Mouse (Mus musculus) lung, postnatal 36 days (tissue): ENCODE measurements around the gene Hcn3.
"Not testable (repeated sequence)": the region's sequence is repeated elsewhere in the genome, so short reads cannot be mapped to it uniquely, and the experiment has no call there.

Experiments used
- DNase-seq: peaks from one replicate; pipeline ENCODE4 v3.0.0; 2022; ENCODE audit warnings: mixed read lengths

Hcn3 gene

DNA sequence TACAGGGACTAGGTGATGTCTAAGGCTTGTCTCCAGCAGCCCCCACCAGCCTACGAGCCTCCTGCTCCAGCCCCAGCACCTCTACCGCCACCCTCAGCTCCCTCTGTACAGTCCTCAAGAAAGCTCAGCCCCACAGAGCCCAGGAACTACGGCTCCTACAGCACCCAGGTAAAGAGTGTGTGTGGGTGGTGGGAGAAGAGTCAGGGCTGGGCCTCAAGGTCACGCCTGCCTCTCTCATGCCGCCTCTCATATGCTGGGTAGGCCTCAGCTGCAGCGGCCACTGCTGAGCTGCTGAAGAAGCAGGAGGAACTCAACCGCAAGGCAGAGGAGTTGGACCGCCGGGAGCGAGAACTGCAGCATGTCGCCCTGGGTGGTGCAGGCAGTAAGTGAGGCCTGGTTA lies 19.1 kb upstream of the Hcn3 start:
- no peak for DNase-seq

DNA sequence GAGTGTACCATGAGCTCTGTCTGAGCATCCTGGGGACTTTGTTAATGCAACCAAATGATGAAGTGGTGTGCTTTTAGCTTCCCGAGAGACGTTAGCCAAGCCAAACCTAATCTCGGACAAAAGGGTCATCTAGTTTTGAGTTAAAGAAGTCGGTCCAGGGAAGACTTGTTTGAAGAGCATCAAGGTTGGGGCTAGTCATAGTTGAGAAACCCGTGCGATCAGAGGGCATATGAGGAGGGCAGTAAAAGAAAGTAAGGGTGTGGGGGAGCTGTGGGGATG lies 18.1 kb upstream of the Hcn3 start:
- no peak for DNase-seq

GRCm38 (mm10) chr3:89177242-89178106 lies 17.5 kb upstream of the Hcn3 start, which contains the start of gene Scamp3:
Gene Scamp3 (plus strand): TSS chr3:89177473.
- peak; percentile 95 for DNase-seq

DNA sequence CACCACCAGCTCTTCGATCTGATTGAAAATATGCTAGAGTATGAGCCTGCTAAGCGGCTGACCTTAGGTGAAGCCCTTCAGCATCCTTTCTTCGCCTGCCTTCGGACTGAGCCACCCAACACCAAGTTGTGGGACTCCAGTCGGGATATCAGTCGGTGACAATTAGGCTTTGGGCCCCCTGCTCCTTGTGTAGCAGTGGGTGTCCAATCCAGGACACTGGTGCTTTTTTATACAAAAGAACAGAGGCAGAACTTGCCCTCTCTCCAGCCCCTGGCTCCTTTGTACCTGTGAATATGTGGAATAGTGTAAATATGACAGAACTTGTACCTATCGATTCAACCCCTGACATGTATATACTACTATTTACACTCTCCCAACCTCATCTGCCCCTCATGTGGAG lies 16.4 kb upstream of the Hcn3 start:
- no peak for DNase-seq

DNA sequence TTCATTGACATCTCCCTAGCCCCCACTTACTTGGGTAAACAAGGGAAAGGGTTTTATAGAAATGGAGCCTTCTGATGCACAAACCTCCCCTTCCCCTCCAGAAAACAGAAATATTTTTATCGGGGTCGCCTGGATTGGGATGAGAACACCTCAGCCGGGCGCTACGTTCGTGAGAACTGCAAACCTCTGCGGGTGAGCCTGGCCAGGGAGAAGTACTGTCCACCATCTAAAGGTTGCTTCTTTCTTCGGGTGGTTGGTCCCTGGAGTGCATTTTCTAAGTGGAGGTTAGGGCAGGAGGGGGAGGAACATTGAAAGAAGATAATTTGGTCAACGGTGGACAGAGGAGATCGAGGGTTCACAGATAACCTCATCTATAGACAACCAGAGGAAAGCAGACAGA lies 15.5 kb upstream of the Hcn3 start:
- DNase-seq: no peak

DNA sequence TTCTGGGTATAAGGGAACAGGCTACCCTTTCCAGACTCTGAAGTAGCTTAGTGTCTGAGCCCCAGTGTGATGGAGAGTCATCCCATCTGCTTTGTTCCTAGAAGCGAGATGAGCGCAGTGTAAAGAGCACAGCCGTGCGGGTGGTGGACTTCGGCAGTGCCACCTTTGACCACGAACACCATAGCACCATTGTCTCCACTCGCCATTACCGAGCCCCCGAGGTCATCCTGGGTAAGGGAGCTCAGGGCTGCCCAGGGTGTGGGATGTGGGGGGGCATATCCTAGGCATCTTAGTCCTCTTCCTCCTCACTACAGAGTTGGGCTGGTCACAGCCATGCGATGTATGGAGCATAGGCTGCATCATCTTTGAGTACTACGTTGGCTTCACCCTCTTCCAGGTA lies 14.8 kb upstream of the Hcn3 start:
- DNase-seq: no peak

GRCm38 (mm10) chr3:89166945-89167344 lies 6.9 kb upstream of the Hcn3 start:
- DNase-seq: no peak

DNA sequence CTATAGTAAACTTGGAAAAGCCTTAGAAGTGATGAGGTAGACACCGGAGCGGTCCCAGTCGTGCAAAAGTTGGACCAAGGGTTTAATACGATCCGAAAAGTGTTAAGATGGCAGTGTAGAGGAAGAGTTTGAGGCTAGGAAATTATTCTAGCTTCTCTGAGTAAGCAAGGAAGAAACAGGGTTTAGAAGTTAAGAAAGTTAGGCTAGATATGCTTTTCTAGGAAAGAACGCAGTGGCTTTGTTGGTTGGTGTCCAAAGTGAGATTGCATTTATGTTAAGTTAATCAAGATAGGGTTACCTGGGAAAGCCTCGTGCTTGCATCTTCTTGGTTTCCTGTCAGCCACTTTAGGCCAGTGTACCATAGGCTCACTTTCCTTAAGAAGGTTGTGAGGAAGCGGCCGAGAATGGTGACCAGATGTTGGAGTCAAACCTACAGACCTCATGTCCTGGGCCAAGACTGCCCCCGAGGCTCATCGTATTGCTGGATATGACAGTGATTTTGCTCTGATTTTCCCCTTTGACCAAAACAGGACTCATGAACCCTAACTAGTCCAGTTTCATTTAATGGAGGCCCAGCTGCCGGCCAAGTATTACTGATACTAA lies 5.4 kb upstream of the Hcn3 start:
- no peak for DNase-seq

DNA sequence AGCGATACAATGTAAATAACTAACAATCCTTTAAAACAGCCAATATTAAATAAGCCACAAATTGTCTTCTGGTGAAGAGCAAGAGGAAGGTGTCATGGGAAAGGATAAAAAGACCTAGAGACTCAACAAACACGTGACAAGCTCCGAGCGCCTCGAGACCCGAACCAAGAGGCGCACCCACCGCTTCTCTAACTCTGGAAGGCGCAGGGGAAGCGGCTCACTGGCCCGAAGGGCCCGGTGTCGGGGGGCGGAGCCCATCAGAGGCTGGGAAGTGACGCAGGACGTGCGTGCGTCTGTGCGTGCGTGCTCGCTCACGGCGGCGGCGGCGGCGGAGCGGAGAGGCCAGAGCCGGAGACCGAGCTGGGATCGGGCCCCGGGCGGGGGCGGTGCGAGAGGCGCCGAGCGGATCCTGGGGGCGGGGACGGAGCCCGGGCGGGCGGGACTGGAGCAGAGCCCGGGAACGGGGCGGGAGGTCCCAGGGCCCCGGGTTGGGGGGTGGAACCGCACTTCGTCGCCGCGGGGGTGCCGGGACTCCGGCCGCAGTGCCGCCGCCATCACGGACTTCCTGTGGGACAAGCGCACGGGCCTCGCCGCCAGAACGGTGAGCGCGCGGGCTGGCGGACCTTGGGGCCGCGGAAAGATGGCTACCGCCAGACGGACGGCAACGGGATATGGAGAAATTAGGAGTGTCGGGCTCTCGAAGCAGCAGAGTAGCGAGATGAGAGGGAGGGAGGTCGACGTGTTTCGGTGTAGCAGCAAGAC lies 4.7 kb upstream of the Hcn3 start, which contains the start of gene Clk2:
Gene Clk2, plus strand, starts transcription at position 290 of the 762 bp plus-strand sequence.
- peak; percentile 97 for DNase-seq

- DNase-seq: no peak
These were observed 3.7 kb upstream of the Hcn3 start for GRCm38 (mm10) chr3:89163643-89164245.

DNA sequence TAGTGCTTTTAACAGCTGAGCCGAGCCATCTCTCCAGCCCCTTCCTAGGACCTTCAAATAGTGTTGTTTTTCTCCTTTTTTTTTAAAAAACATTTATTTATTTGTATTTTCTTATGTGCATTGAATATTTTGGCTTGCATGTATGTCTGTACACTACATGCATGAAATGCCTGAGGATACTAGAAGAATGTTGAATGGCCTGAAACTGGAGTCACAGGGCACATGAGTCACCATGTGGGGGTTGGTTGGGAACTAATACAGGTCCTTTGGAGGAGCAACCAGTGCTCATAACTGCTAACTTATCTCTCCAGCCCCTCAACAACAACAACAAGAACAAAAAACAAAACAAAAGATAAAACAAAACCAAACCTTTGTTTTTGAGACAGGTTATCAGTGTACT lies 3.1 kb upstream of the Hcn3 start:
- DNase-seq: no peak

DNA sequence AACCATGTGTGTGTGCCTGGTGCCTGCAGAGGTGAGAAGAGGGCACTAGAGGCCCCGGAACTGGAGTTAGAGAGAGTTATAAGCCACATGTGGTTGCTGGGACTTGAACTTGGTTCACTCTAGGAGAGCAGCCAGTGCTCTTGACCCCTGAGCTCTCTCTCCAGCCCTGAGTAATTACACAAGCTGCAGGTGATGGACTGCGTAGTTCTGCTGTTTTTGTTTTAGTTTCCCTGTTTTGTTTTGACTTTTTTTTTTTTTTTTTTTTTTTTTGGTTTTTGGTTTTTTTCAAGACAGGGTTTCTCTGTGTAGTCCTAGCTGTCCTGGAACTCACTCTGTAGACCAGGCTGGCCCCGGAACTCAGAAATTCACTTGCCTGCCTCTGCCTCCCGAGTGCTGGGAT lies 1.8 kb upstream of the Hcn3 start:
- DNase-seq: no peak

GRCm38 (mm10) chr3:89161207-89161606 lies 1.2 kb upstream of the Hcn3 start:
- DNase-seq: not testable (repeated sequence)

DNA sequence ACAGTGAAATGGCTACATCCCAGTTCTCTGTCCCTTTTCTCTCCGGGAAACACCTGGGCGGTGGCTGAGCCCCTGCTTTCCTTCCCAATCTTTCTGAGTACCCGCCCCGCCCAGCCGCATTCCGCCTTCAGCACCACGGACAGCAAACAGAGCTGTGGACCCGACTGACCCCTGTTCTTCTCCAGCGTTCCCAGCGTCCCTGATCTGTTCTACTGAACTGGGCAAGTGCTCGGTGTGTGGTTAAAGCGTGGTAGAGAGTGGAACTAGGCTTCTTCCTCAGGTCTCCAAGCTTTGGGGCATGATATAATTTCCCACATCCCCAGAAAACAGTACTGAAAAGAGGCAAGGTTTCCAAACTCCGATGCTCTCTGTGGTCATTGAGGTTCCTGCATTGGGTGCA lies 785 bp downstream of the Hcn3 start:
- DNase-seq: peak; percentile 76

GRCm38 (mm10) chr3:89158651-89159050 lies 1.3 kb downstream of the Hcn3 start:
- DNase-seq: no peak

- no peak for DNase-seq
These were observed 3.0 kb downstream of the Hcn3 start for GRCm38 (mm10) chr3:89156951-89157350.

GRCm38 (mm10) chr3:89152084-89152835 lies 7.7 kb downstream of the Hcn3 start:
- DNase-seq: no peak

DNA sequence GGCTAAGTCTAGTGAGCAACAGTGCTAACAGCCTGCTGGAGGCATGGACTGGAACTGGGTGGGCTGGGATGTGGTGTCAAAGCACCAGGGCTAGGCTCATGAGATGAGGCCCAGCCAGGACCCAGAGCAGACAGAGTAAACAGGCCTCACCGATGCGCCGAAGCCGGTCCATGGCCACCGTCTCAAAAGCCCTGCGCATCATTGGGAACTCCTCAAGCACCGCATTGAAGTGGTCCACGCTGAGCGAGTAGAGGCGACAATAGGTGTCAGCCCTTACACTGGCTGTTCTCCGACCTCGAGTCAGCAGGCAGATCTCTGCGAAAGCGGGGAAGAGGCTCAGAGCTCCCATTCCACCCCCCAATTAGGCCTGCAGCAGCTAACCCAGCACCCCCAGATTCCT lies 11.4 kb downstream of the Hcn3 start:
- no peak for DNase-seq

- DNase-seq: no peak
These were observed 12.1 kb downstream of the Hcn3 start for GRCm38 (mm10) chr3:89147979-89148311.

DNA sequence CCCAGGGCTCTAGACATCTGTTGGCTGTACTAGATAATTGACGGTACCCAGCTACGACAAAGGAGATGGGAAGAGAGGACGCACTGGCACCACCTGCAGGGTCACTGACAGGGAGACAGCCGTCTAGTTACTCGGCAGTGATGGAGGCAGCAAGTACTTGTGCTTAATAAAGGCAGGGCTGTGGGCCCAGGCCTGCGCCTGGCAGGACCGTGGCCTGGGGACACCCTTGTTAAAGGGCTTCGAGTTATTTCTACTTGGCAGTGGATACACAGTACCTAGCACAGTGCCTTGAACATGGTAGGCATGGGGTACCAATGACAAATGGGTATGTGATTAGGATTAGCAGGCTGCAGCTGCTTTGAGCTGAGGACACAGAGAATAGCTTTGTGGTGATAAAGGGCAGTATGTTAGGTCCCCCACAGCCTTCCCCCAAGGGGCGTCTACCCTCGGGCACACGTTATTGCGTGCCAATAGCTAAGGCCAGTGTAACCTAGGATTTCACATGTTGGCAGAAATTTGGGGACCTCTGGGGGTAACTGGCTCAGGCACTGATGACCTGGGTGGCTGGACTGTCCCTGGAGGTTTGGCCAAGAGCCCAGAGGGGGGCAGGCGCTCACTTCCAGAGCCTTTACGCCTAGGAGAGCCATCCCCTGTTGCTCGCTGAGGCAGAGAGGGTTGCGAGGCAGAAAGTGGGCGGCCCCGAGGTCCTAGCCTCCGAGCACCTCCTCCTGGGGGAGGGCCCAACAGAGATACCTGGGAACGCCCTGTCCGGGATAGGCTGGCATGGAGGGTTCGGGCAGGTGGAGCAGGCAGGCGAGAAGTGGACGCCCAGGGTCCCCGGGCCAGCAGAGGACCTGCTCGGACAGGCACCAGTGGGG lies 12.7 kb downstream of the Hcn3 start:
- DNase-seq: peak; percentile 60

GRCm38 (mm10) chr3:89145566-89145965 lies 14.4 kb downstream of the Hcn3 start:
- no peak for DNase-seq

DNA sequence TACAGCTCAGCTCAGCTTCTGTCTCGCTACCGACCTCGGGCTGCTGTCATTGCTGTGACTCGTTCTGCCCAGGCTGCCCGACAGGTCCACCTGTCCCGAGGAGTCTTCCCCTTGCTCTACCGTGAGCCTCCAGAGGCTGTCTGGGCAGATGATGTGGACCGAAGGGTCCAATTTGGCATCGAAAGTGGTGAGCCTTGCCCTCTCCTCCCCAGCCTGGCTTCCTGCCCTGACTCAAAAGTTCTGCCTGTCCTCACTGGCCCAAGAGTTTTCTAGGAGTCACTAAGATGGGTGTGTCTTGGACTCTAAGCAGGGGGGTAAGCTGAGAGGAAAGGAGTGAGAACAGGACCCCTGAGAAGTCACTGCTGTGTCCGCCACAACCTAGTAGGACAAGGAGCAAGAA lies 15.2 kb downstream of the Hcn3 start:
- no peak for DNase-seq
